Mouse (Mus musculus) splenic B cell, adult 2 months (primary cell): ENCODE measurements around the gene Golga1.
"Not testable (repeated sequence)": the region's sequence is repeated elsewhere in the genome, so short reads cannot be mapped to it uniquely, and the experiment has no call there.

Source experiments
- DNase-seq: peaks from one replicate; pipeline ENCODE4 v3.0.0-alpha.2; 2011; ENCODE audit warnings: low read depth, low spot score
- H3K27me3 ChIP-seq: 2 replicates; pipeline ENCODE4 v1.6.1; 2012; ENCODE audit warnings: mild to moderate bottlenecking, low read length, moderate library complexity, mixed read lengths; ENCODE audit not compliant: control insufficient read depth, poor library complexity, insufficient read depth, severe bottlenecking
- H3K36me3 ChIP-seq: 2 replicates; pipeline ENCODE4 v1.6.1; 2012; ENCODE audit warnings: mild to moderate bottlenecking, low read length, moderate library complexity, mixed read lengths; ENCODE audit not compliant: control insufficient read depth, poor library complexity, insufficient read depth, severe bottlenecking

Golga1 gene

DNA sequence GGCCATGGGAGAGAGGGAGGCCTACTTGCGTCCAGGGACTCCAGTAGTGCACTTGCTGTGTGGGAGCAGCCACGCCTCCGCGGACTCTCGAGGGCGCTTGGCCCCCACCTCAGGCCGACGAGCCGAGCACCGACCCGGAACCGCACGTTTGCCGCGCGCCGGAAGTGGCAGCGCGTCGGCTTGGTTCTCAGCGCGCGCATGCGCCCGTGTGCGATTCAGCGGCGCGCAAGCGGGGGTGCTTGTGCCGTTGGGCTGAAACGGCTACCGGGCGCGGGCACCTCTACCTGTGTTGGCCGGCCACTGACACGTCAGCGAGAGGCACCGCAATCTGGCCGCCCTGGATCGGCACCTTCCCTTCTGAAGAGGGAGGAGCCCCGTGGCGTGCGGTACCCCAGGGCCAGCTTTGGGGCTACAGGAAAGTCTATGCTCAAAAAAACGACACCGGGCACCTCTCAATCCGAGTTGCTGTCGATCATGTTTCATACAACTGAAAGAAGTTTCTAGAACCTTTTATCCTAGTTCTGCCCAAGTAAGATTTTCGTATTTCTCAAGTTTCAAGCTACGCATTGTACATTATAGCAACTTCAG lies at the start of gene Golga1:
TSS of gene Golga1 (minus strand) at position 142 of the 588 bp plus-strand sequence.
- 0 out of 2 replicates have a peak, but pooled peaks cover 2% of the 10 kb centered on the region for H3K36me3 ChIP-seq
- peak; percentile 95 for DNase-seq
- H3K27me3 ChIP-seq, result no peaks in the 10 kb centered on the region

DNA sequence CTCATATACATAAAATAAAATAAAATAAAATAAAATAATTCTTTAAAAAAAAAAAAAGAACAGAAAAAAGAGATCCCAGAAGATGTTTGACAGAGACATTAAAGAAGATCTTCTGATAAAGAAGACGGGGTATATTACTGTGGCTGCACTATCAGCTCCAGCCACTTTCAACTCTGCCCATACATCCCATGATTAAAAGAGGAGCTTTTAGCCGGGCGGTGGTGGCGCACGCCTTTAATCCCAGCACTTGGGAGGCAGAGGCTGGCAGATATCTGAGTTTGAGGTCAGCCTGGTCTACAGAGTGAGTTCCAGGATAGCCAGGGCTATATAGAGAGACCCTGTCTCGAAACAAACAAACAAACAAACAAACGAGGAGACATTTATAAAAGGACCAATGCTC lies 48.8 kb upstream of the Golga1 start:
- no peak for DNase-seq
- Histone ChIP-seq H3K36me3 (peaks cover 7% of the 10 kb centered on the region), H3K27me3 (no peaks in the 10 kb centered on the region)

DNA sequence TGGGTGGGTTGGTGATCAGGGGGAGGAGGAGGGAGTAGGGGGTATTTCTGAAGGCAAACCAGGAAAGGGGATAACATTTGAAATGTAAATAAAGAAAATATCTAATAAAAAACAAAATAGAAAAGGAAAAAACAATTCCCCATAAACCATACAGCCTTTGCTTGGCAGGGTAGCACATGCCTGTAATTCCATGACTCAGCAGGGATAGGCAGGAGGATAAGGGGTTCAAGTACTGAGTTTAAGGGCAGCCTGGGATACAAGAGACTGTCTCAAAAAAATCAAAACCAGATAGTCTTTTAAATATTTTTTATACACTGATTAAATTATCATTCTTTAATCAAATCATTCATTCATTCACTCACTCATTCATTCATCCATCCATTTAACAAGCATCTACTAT lies 45.2 kb upstream of the Golga1 start:
- Histone ChIP-seq H3K27me3 (no peaks in the 10 kb centered on the region), H3K36me3 (no peaks in the 10 kb centered on the region; the same call in 1 of the 2 replicates)
- no peak for DNase-seq

DNA sequence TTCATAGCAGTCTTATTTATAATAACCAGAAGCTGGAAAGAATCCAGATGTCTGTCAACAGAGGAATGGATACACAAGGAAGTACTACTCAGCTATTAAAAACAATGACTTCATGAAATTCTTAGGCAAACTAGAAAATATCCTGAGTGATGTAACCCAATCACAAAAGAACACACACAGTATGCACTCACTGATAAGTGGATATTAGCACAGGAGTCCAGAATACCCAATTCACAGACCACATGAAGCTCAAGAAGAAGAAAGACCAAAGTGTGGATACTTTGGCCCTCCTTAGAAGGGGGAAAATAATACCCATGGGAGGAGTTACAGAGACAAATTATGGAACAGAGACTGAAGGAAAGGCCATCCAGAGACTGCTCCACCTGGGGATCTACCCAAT lies 44.4 kb upstream of the Golga1 start:
- not testable (repeated sequence) for H3K27me3 ChIP-seq, DNase-seq, H3K36me3 ChIP-seq

DNA sequence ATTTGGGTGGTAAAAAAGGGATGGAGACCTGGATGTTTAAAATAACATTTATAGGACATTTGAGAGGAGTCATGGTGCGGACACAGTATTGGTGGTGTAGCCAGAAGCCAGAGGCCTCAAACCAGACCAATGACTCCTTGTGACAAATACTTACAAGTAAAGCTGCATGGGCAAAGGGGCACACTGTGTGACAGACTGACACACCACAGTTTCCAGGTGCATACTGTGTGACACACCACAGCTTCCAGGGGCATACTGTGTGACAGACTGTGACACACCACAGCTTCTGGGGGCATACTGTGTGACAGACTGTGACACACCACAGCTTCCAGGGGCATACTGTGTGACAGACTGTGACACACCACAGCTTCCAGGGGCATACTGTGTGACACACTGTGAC lies 34.6 kb upstream of the Golga1 start:
- H3K27me3 ChIP-seq, H3K36me3 ChIP-seq: not testable (repeated sequence)
- peak; percentile 6 for DNase-seq

GRCm38 (mm10) chr2:39097993-39098392 lies 32.7 kb upstream of the Golga1 start:
- Histone ChIP-seq H3K36me3 (0 out of 2 replicates have a peak, but pooled peaks cover 2% of the 10 kb centered on the region), H3K27me3 (no peaks in the 10 kb centered on the region)
- peak; percentile 49 for DNase-seq

DNA sequence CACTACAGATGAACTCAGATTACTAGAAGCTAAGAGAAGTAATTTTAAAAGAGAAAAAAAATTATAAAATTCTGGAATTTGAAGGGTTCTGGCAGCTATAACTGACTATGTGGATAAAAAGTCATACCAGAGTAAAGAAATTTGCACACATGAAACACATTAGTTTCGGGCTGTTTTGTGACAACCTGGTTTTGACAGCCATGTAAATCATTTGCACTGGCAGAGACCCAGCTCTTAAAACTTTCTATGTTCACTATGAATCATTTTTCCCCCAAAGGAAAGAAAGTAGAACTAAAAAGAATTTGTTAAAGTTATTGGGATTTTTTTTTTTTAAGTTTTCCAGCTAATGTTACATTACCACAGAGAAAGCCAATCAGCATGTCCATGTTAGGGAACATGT lies 26.6 kb upstream of the Golga1 start:
- DNase-seq, result no peak
- no peaks in the 10 kb centered on the region for H3K27me3 ChIP-seq
- H3K36me3 ChIP-seq, result 0 out of 2 replicates have a peak, but pooled peaks cover 2% of the 10 kb centered on the region

DNA sequence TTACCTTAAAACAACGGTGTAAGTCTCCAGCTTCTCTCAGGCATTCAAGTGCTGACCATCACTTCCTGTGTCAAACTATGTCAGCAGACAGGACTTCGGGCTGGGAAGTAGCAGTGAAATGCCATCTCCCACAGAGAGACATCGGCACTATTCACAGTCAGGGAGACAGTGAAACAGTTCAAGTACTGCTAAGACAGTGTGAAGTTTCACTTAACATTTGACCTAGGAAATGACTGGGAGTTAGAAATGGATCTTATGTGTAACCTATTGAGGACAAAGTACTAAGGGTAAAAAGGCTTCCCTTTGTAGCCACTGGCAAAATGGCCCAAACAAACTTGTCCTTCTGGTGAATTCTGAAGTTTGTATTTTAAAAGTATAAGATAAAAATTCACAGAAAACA lies 17.4 kb upstream of the Golga1 start:
- Histone ChIP-seq H3K36me3 (0 out of 2 replicates have a peak, but pooled peaks cover 3% of the 10 kb centered on the region), H3K27me3 (no peaks in the 10 kb centered on the region)
- no peak for DNase-seq

DNA sequence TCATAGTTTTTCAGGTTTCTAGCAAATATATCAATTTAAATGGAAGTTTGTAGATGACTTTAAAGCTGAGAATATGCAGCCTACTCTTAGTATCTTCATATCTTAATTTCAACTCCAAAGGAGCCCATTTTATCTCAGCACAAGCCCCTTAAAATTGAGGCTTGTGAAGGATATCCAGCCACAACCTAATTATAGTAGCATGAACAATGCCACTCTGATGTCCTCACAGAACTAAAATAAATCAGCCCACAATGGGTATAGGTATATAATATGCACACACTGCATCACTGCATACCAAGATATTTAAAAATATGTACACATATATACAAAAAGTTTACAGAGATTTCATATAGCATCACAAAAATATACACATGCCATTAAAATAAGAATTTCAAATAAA lies 5.3 kb upstream of the Golga1 start:
- no peak for DNase-seq
- Histone ChIP-seq H3K36me3 (no peaks in the 10 kb centered on the region; the same call in 1 of the 2 replicates), H3K27me3 (no peaks in the 10 kb centered on the region)

DNA sequence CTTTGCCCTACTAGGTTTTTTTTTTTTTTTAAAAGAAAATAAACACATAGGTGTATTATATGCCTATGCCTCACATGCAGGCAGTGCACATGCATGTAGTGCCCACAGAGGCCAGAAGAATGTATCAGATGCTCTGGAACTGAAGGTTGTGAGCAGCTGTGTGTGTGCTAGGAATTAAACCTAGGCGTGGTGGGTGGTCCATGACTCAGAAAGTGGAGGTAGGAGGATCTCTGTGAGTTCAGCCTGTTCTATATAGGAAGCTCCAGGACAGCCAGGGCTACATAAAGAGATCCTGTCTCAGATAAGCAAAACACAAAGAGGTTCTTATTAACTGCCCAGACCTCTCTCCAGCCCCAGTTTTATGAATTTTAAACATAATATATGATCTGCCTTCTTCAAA lies 3.8 kb upstream of the Golga1 start:
- no peaks in the 10 kb centered on the region; the same call in 1 of the 2 replicates for H3K36me3 ChIP-seq
- H3K27me3 ChIP-seq, result no peaks in the 10 kb centered on the region
- DNase-seq, result no peak

- 0 out of 2 replicates have a peak, but pooled peaks cover 2% of the 10 kb centered on the region for H3K36me3 ChIP-seq
- no peak for DNase-seq
- no peaks in the 10 kb centered on the region for H3K27me3 ChIP-seq
These were observed 498 bp downstream of the Golga1 start for GRCm38 (mm10) chr2:39064687-39065399.

DNA sequence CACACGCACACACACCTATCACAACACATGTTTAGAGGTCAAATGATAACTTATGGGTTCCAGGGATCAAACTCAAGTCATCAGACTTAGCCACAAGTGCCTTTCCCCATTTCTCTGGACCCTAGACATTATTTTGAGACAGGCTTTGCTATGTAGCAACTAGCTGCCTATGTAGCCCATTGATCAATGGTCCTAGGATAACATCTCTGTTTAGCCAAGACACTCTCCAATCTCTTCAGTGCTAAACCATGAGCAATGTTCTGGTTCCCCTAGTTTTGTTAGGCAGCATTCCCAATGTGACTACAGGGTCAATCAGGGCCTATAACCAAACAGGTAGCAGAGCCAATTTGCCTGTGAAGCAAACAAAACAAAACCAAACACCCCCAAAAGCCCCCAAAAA lies 16.8 kb downstream of the Golga1 start:
- no peaks in the 10 kb centered on the region for H3K27me3 ChIP-seq
- DNase-seq, result no peak
- H3K36me3 ChIP-seq, result peaks cover 11% of the 10 kb centered on the region; the same call in 1 of the 2 replicates

DNA sequence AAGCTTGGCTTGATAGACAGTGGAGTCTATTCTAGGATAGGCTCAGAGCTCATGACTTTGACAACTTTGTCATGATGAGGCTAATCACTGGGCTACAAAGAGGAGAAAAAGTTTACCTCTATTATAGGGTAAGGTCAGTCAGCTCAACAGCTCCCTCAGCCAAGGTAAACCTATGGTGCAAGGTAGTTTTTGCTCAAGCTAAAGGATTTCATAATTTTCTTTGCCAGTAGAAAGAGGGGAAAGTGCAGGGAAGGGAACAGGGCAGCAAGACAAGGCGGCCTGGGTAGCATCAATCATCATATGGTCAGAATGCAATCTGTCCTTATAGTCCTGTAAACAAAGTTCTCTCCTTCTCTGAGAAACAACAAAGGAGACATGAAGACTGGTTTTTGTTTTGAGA lies 25.1 kb downstream of the Golga1 start:
- peaks cover 9% of the 10 kb centered on the region for H3K36me3 ChIP-seq
- DNase-seq, result no peak
- no peaks in the 10 kb centered on the region for H3K27me3 ChIP-seq

GRCm38 (mm10) chr2:39031611-39032010 lies 33.7 kb downstream of the Golga1 start:
- DNase-seq, result no peak
- H3K36me3 ChIP-seq, result peaks cover 6% of the 10 kb centered on the region; the same call in 1 of the 2 replicates
- no peaks in the 10 kb centered on the region for H3K27me3 ChIP-seq

- Histone ChIP-seq H3K36me3 (peaks cover 12% of the 10 kb centered on the region), H3K27me3 (no peaks in the 10 kb centered on the region)
- DNase-seq, result no peak
These were observed 45.3 kb downstream of the Golga1 start for GRCm38 (mm10) chr2:39020004-39020403.
